Mouse (Mus musculus) heart, postnatal 0 days (tissue): ENCODE results near the gene Pla2g10.
"Not testable (repeated sequence)": the region's sequence is repeated elsewhere in the genome, so short reads cannot be mapped to it uniquely, and the experiment has no call there.

Source experiments
- CTCF ChIP-seq: IDR thresholded peaks from 2 replicates; pipeline ENCODE4 v1.5.1; 2016; ENCODE audit warnings: antibody characterized with exemption, control low read depth, low read depth
- EP300 ChIP-seq: IDR thresholded peaks from 2 replicates; pipeline ENCODE4 v1.6.1; 2016; ENCODE audit warnings: antibody characterized with exemption, low read depth

- TF ChIP-seq CTCF, EP300: not testable (repeated sequence)
These were observed 8.3 kb upstream of the Pla2g10 start for GRCm38 (mm10) chr16:13739044-13739443.
